Mouse (Mus musculus) liver, embryonic 13.5 days (tissue): Measurements from ENCODE around the gene Ttpal. TPM values are rescaled to one million over a fixed set of nuclear protein-coding genes. Genes with fewer than 3 reads are reported as not detected.
"Not testable (repeated sequence)": the region's sequence is repeated elsewhere in the genome, so short reads cannot be mapped to it uniquely, and the experiment has no call there.

Experiments
- ATAC-seq: fragments of 200-750 bp; cut with Nextera tagmentation; 2 replicates; pipeline ENCODE4 v1.8.0; 2017; ENCODE audit warnings: low read depth, mild to moderate bottlenecking, moderate number of reproducible peaks, moderate library complexity
- DNase-seq: peaks from one replicate; pipeline ENCODE4 v3.0.0; 2022
- H3K27ac ChIP-seq: fragments of 300-500 bp; sonication (generic); 2 replicates; pipeline ENCODE4 v1.5.1; 2015; ENCODE audit warnings: moderate library complexity, mild to moderate bottlenecking, inconsistent platforms
- H3K27me3 ChIP-seq: fragments of 300-500 bp; sonication (generic); 2 replicates; pipeline ENCODE4 v1.6.1; 2015; ENCODE audit warnings: mild to moderate bottlenecking, inconsistent platforms
- H3K36me3 ChIP-seq: fragments of 300-500 bp; sonication (generic); 2 replicates; pipeline ENCODE4 v1.6.1; 2015; ENCODE audit warnings: mild to moderate bottlenecking, inconsistent platforms
- H3K4me1 ChIP-seq: fragments of 300-500 bp; sonication (generic); replicated peaks from 2 replicates; pipeline ENCODE4 v1.6.1; 2015; ENCODE audit warnings: inconsistent platforms
- H3K4me2 ChIP-seq: fragments of 300-500 bp; sonication (generic); 2 replicates; pipeline ENCODE4 v1.6.1; 2015; ENCODE audit warnings: inconsistent platforms, mild to moderate bottlenecking, moderate library complexity
- H3K4me3 ChIP-seq: fragments of 300-500 bp; sonication (generic); replicated peaks from 2 replicates; pipeline ENCODE4 v1.5.1; 2015; ENCODE audit warnings: mild to moderate bottlenecking, inconsistent platforms
- H3K9ac ChIP-seq: fragments of 300-500 bp; sonication (generic); 2 replicates; pipeline ENCODE4 v1.6.1; 2015; ENCODE audit warnings: mild to moderate bottlenecking, inconsistent platforms
- H3K9me3 ChIP-seq: fragments of 300-500 bp; sonication (generic); replicated peaks from 2 replicates; pipeline ENCODE4 v1.6.1; 2016; ENCODE audit warnings: inconsistent platforms
- WGBS: fragments of 180-500 bp; shearing (Covaris S2); methylation state at CpG from one replicate; pipeline ENCODE4 v1.1.7; 2015; ENCODE audit not compliant: insufficient replicate concordance; 5-methylcytosine and 5-hydroxymethylcytosine counted together
- polyA plus RNA-seq: library from polyadenylated mRNA; unstranded; fragments of >200 nt; fragmentation: Nextera tagmentation; extraction: Ambion mirVana; gene quantifications from 2 replicates; pipeline ENCODE4 v1.2.1, GENCODE M21; 2015

Gene Ttpal
- polyA plus RNA-seq, 1 experiment from 2014 or later = 13.9 TPM

- ATAC-seq (no peak), DNase-seq (no peak)
- Histone ChIP-seq H3K27me3 (no peaks in the 10 kb centered on the region), H3K9me3 (0 out of 2 replicates have a peak, but pooled peaks cover 5% of the 10 kb centered on the region), H3K9ac (peak overlapping the region; percentile 68), H3K36me3 (peaks cover 11% of the 10 kb centered on the region), H3K4me1 (peaks cover 27% of the 10 kb centered on the region), H3K27ac (peak overlapping the region; percentile 100), H3K4me3 (peak overlapping the region; percentile 90), H3K4me2 (peak overlapping the region; percentile 84)
- WGBS = 42% methylated on average over 11 of the region's 11 CpGs
Measured at GRCm38 (mm10) chr2:163645700-163646460, 43.8 kb downstream of the Ttpal start.

GRCm38 (mm10) chr2:163646461-163647080 is 44.5 kb downstream of the Ttpal start:
- Histone ChIP-seq H3K9me3 (0 out of 2 replicates have a peak, but pooled peaks cover 5% of the 10 kb centered on the region), H3K9ac (no peak overlapping the region), H3K4me1 (peaks cover 20% of the 10 kb centered on the region), H3K36me3 (peaks cover 4% of the 10 kb centered on the region), H3K4me2 (no peak overlapping the region; the same call in 1 of the 2 replicates), H3K27ac (no peak overlapping the region), H3K27me3 (no peaks in the 10 kb centered on the region), H3K4me3 (no peak overlapping the region)
- no peak for ATAC-seq
- no peak for DNase-seq
- 75% methylated on average over 5 of the region's 5 CpGs for WGBS

- H3K36me3 ChIP-seq, H3K4me2 ChIP-seq, H3K9ac ChIP-seq, DNase-seq, ATAC-seq, H3K9me3 ChIP-seq, H3K4me3 ChIP-seq, H3K27ac ChIP-seq, H3K27me3 ChIP-seq: not testable (repeated sequence)
- peaks cover 26% of the 10 kb centered on the region for H3K4me1 ChIP-seq
- WGBS = 91% methylated on average over 9 of the region's 12 CpGs
Measured at GRCm38 (mm10) chr2:163655699-163656098, 53.6 kb downstream of the Ttpal start.

GRCm38 (mm10) chr2:163657486-163657885 is 55.4 kb downstream of the Ttpal start:
- no peak overlapping the region for H3K9ac ChIP-seq
- ATAC-seq (no peak), DNase-seq (no peak)
- H3K9me3 ChIP-seq = no peaks in the 10 kb centered on the region
- H3K36me3 ChIP-seq = peaks cover 8% of the 10 kb centered on the region; the same call in 1 of the 2 replicates
- peak overlapping the region; percentile 73 for H3K4me2 ChIP-seq
- no peak overlapping the region for H3K27ac ChIP-seq
- WGBS = 66% methylated on average over 2 of the region's 2 CpGs
- peaks cover 43% of the 10 kb centered on the region for H3K4me1 ChIP-seq
- no peak overlapping the region for H3K4me3 ChIP-seq
- H3K27me3 ChIP-seq = no peaks in the 10 kb centered on the region

GRCm38 (mm10) chr2:163657975-163658886 is 56.1 kb downstream of the Ttpal start, which contains the start of gene Pkig:
Gene Pkig (plus strand): TSS chr2:163658386.
- Histone ChIP-seq H3K9me3 (no peaks in the 10 kb centered on the region), H3K4me2 (peak within 1 kb of the TSS; percentile 73), H3K27me3 (no peaks in the 10 kb centered on the region), H3K4me1 (peaks cover 47% of the 10 kb centered on the region), H3K4me3 (peak within 1 kb of the TSS; percentile 83), H3K36me3 (peaks cover 8% of the 10 kb centered on the region; the same call in 1 of the 2 replicates), H3K9ac (peak within 1 kb of the TSS; percentile 88), H3K27ac (peak within 1 kb of the TSS; percentile 87)
- 1% methylated on average over 71 of the region's 71 CpGs for WGBS
- ATAC-seq (peak; percentile 87), DNase-seq (peak; percentile 77)

- 0% methylated on average over 8 of the region's 8 CpGs for WGBS
- DNase-seq (no peak), ATAC-seq (peak; percentile 27; the same call in 1 of the 2 replicates)
- H3K36me3 ChIP-seq = peaks cover 9% of the 10 kb centered on the region
- H3K27me3 ChIP-seq = no peaks in the 10 kb centered on the region
- H3K9me3 ChIP-seq = no peaks in the 10 kb centered on the region
- peak overlapping the region; percentile 87 for H3K27ac ChIP-seq
- peak overlapping the region; percentile 83 for H3K4me3 ChIP-seq
- peak overlapping the region; percentile 88 for H3K9ac ChIP-seq
- H3K4me1 ChIP-seq = peaks cover 48% of the 10 kb centered on the region
- peak overlapping the region; percentile 73 for H3K4me2 ChIP-seq
Measured at GRCm38 (mm10) chr2:163658941-163659340, 56.8 kb downstream of the Ttpal start.

- peaks cover 11% of the 10 kb centered on the region for H3K36me3 ChIP-seq
- H3K27ac ChIP-seq = peak overlapping the region; percentile 87
- no peak for ATAC-seq
- peak overlapping the region; percentile 73 for H3K4me2 ChIP-seq
- no peaks in the 10 kb centered on the region for H3K27me3 ChIP-seq
- H3K4me3 ChIP-seq = peak overlapping the region; percentile 83
- WGBS = 67% methylated on average over 12 of the region's 12 CpGs
- H3K9ac ChIP-seq = peak overlapping the region; percentile 88
- H3K4me1 ChIP-seq = peaks cover 53% of the 10 kb centered on the region
- H3K9me3 ChIP-seq = no peaks in the 10 kb centered on the region
- peak; percentile 44 for DNase-seq
Measured at GRCm38 (mm10) chr2:163659431-163659830, 57.3 kb downstream of the Ttpal start.

GRCm38 (mm10) chr2:163660103-163660701 is 58.1 kb downstream of the Ttpal start:
- H3K4me2 ChIP-seq = peak overlapping the region; percentile 73
- H3K27ac ChIP-seq = peak overlapping the region; percentile 65
- peak overlapping the region; percentile 83 for H3K4me3 ChIP-seq
- peaks cover 59% of the 10 kb centered on the region for H3K4me1 ChIP-seq
- ATAC-seq = 0 out of 2 replicates have a peak, but pooled peaks have one; percentile 7
- peak overlapping the region; percentile 49 for H3K9ac ChIP-seq
- peaks cover 11% of the 10 kb centered on the region for H3K36me3 ChIP-seq
- no peak for DNase-seq
- H3K9me3 ChIP-seq = no peaks in the 10 kb centered on the region
- WGBS = 40% methylated on average over 5 of the region's 5 CpGs
- H3K27me3 ChIP-seq = no peaks in the 10 kb centered on the region

- H3K9me3 ChIP-seq = no peaks in the 10 kb centered on the region
- H3K36me3 ChIP-seq = peaks cover 17% of the 10 kb centered on the region
- DNase-seq = no peak
- H3K27ac ChIP-seq = no peak overlapping the region
- no peaks in the 10 kb centered on the region for H3K27me3 ChIP-seq
- WGBS = 72% methylated on average over 6 of the region's 6 CpGs
- H3K9ac ChIP-seq = peak overlapping the region; percentile 27; the same call in 1 of the 2 replicates
- ATAC-seq = no peak
- peaks cover 69% of the 10 kb centered on the region for H3K4me1 ChIP-seq
- H3K4me2 ChIP-seq = peak overlapping the region; percentile 5; the same call in 1 of the 2 replicates
- no peak overlapping the region for H3K4me3 ChIP-seq
Measured at GRCm38 (mm10) chr2:163661371-163661850, 59.3 kb downstream of the Ttpal start.

- DNase-seq (no peak), ATAC-seq (no peak)
- WGBS = 90% methylated on average over 5 of the region's 5 CpGs
- H3K9ac ChIP-seq = no peak overlapping the region
- no peak overlapping the region for H3K4me3 ChIP-seq
- H3K9me3 ChIP-seq = no peaks in the 10 kb centered on the region
- no peak overlapping the region for H3K4me2 ChIP-seq
- peaks cover 17% of the 10 kb centered on the region for H3K36me3 ChIP-seq
- H3K27me3 ChIP-seq = no peaks in the 10 kb centered on the region
- peaks cover 73% of the 10 kb centered on the region for H3K4me1 ChIP-seq
- H3K27ac ChIP-seq = no peak overlapping the region
Measured at GRCm38 (mm10) chr2:163662076-163662475, 60.0 kb downstream of the Ttpal start.
